Mouse (Mus musculus): ENCODE data around the gene Gm16440. TPM values are rescaled to one million over a fixed set of nuclear protein-coding genes. Genes with fewer than 3 reads are reported as not detected.
A peak's percentile ranks its signal among the peaks of the same experiment; 100 is the strongest.
"Not testable (repeated sequence)": the region's sequence is repeated elsewhere in the genome, so short reads cannot be mapped to it uniquely, and the experiment has no call there.

The Gm16440 gene
- not detected in 2 replicates for polyA plus RNA-seq (2014; fragmentation: Nextera tagmentation; extraction: Ambion mirVana)

GRCm38 (mm10) chr14:6390219-6390618, at the start of gene Gm16440:
Gene Gm16440 (minus strand): TSS chr14:6390319.
- not testable (repeated sequence) for H3K27me3 ChIP-seq (ENCODE audit: control insufficient read depth, insufficient read depth, low read length); H3K9ac ChIP-seq (ENCODE audit: low read length); H3K4me1 ChIP-seq (replicated peaks; ENCODE audit: control insufficient read depth, insufficient read depth, low read length); ATAC-seq (replicated peaks; ENCODE audit: low FRiP score); H3K36me3 ChIP-seq (ENCODE audit: control insufficient read depth, insufficient read depth, low read length); H3K4me2 ChIP-seq (ENCODE audit: low read depth, low read length, severe bottlenecking); H3K4me3 ChIP-seq (ENCODE audit: low read depth, low read length); H3K27ac ChIP-seq (ENCODE audit: low read depth, low read length); DNase-seq (ENCODE audit: low spot score); H3K9me3 ChIP-seq (ENCODE audit: control insufficient read depth, low read length)
- WGBS, result 77% methylated on average over 2 of the region's 4 CpGs

GRCm38 (mm10) chr14:6426766-6427165, 36.6 kb upstream of the Gm16440 start:
- not testable (repeated sequence) for H3K27me3 ChIP-seq (ENCODE audit: control insufficient read depth, insufficient read depth, low read length); DNase-seq (ENCODE audit: low spot score); H3K36me3 ChIP-seq (ENCODE audit: control insufficient read depth, insufficient read depth, low read length); H3K4me2 ChIP-seq (ENCODE audit: low read depth, low read length, severe bottlenecking); H3K9me3 ChIP-seq (ENCODE audit: control insufficient read depth, low read length); H3K9ac ChIP-seq (ENCODE audit: low read length); ATAC-seq (replicated peaks; ENCODE audit: low FRiP score); H3K4me1 ChIP-seq (replicated peaks; ENCODE audit: control insufficient read depth, insufficient read depth, low read length); H3K4me3 ChIP-seq (ENCODE audit: low read depth, low read length); H3K27ac ChIP-seq (ENCODE audit: low read depth, low read length)
- 13% methylated on average over 7 of the region's 42 CpGs for WGBS

- not testable (repeated sequence) for H3K27ac ChIP-seq (ENCODE audit: low read depth, low read length); H3K4me1 ChIP-seq (replicated peaks; ENCODE audit: control insufficient read depth, insufficient read depth, low read length); H3K36me3 ChIP-seq (ENCODE audit: control insufficient read depth, insufficient read depth, low read length); H3K9ac ChIP-seq (ENCODE audit: low read length); ATAC-seq (replicated peaks; ENCODE audit: low FRiP score); H3K27me3 ChIP-seq (ENCODE audit: control insufficient read depth, insufficient read depth, low read length); H3K9me3 ChIP-seq (ENCODE audit: control insufficient read depth, low read length)
- H3K4me3 ChIP-seq (ENCODE audit: low read depth, low read length), result peak overlapping the region; percentile 6; the same call in 1 of the 2 replicates
- H3K4me2 ChIP-seq (ENCODE audit: low read depth, low read length, severe bottlenecking), result peak overlapping the region; percentile 29; the same call in 1 of the 2 replicates
- 27% methylated on average over 18 of the region's 22 CpGs for WGBS
- peak; percentile 2 for DNase-seq (ENCODE audit: low spot score)
Observed at GRCm38 (mm10) chr14:6426353-6426752, 36.2 kb upstream of the Gm16440 start.

GRCm38 (mm10) chr14:6412382-6412781, 22.3 kb upstream of the Gm16440 start, which contains the start of gene Gm3591:
Gene Gm3591 (minus strand): TSS chr14:6412482.
- ATAC-seq (replicated peaks; ENCODE audit: low FRiP score); DNase-seq (ENCODE audit: low spot score); H3K4me1 ChIP-seq (replicated peaks; ENCODE audit: control insufficient read depth, insufficient read depth, low read length); H3K9ac ChIP-seq (ENCODE audit: low read length); H3K9me3 ChIP-seq (ENCODE audit: control insufficient read depth, low read length); H3K4me2 ChIP-seq (ENCODE audit: low read depth, low read length, severe bottlenecking); H3K27me3 ChIP-seq (ENCODE audit: control insufficient read depth, insufficient read depth, low read length); H3K36me3 ChIP-seq (ENCODE audit: control insufficient read depth, insufficient read depth, low read length); H3K27ac ChIP-seq (ENCODE audit: low read depth, low read length); H3K4me3 ChIP-seq (ENCODE audit: low read depth, low read length): not testable (repeated sequence)
- WGBS, result no CpG with 5 or more reads among the region's 2 CpGs

GRCm38 (mm10) chr14:6343578-6343977, 46.5 kb downstream of the Gm16440 start, which contains the start of gene Gm3618:
Gene Gm3618 (minus strand): TSS chr14:6343678.
- H3K9me3 ChIP-seq (ENCODE audit: control insufficient read depth, low read length); H3K9ac ChIP-seq (ENCODE audit: low read length); H3K4me3 ChIP-seq (ENCODE audit: low read depth, low read length); H3K27me3 ChIP-seq (ENCODE audit: control insufficient read depth, insufficient read depth, low read length); ATAC-seq (replicated peaks; ENCODE audit: low FRiP score); DNase-seq (ENCODE audit: low spot score); H3K36me3 ChIP-seq (ENCODE audit: control insufficient read depth, insufficient read depth, low read length); H3K4me1 ChIP-seq (replicated peaks; ENCODE audit: control insufficient read depth, insufficient read depth, low read length); H3K27ac ChIP-seq (ENCODE audit: low read depth, low read length); H3K4me2 ChIP-seq (ENCODE audit: low read depth, low read length, severe bottlenecking): not testable (repeated sequence)
- no CpG with 5 or more reads among the region's 10 CpGs for WGBS

Other genes with a start within 250 kb of the Gm16440 start
- gene Gm21560, start 171.0 kb downstream of the Gm16440 start, polyA plus RNA-seq (2014; fragmentation: Nextera tagmentation; extraction: Ambion mirVana), result not detected in 2 replicates
- gene Gm3411, start 103.1 kb downstream of the Gm16440 start, polyA plus RNA-seq (2014; fragmentation: Nextera tagmentation; extraction: Ambion mirVana), result 1.6 and 1.7 TPM in 2 replicates
- gene Gm21103, start 85.5 kb downstream of the Gm16440 start, polyA plus RNA-seq (2014; fragmentation: Nextera tagmentation; extraction: Ambion mirVana), result not detected in 2 replicates
- not detected in 2 replicates for gene Gm3618, start 46.6 kb downstream of the Gm16440 start, polyA plus RNA-seq (2014; fragmentation: Nextera tagmentation; extraction: Ambion mirVana)
- 1.3 and 2.5 TPM in 2 replicates for gene Gm3591, start 22.2 kb upstream of the Gm16440 start, polyA plus RNA-seq (2014; fragmentation: Nextera tagmentation; extraction: Ambion mirVana)
- not detected in 2 replicates for gene Gm3594, start 54.3 kb upstream of the Gm16440 start, polyA plus RNA-seq (2014; fragmentation: Nextera tagmentation; extraction: Ambion mirVana)
- not detected in 2 replicates for gene Gm8356, start 147.0 kb upstream of the Gm16440 start, polyA plus RNA-seq (2014; fragmentation: Nextera tagmentation; extraction: Ambion mirVana)
- 0.56 TPM in 1 of 2 replicates, not detected in the other for gene Gm3629, start 200.3 kb upstream of the Gm16440 start, polyA plus RNA-seq (2014; fragmentation: Nextera tagmentation; extraction: Ambion mirVana)
- gene Gm3460, start 232.1 kb upstream of the Gm16440 start, polyA plus RNA-seq (2014; fragmentation: Nextera tagmentation; extraction: Ambion mirVana), result not detected in 2 replicates

Data from forebrain, embryonic 11.5 days (tissue).